Mouse (Mus musculus) neural tube, embryonic 11.5 days (tissue): ENCODE data around the gene Slc22a4. TPM values are rescaled to one million over a fixed set of nuclear protein-coding genes. Genes with fewer than 3 reads are reported as not detected.

ENCODE experiments used
- ATAC-seq: fragments of 200-750 bp; cut with Nextera tagmentation; 2 replicates; pipeline ENCODE4 v1.8.0; 2017; ENCODE audit warnings: moderate number of reproducible peaks, mild to moderate bottlenecking, moderate TSS enrichment, moderate library complexity; ENCODE audit not compliant: insufficient read depth, low FRiP score, low TSS enrichment
- DNase-seq: peaks from one replicate; pipeline ENCODE4 v3.0.0-alpha.2; 2015; ENCODE audit warnings: low spot score
- H3K27ac ChIP-seq: fragments of 300-500 bp; sonication (generic); 2 replicates; pipeline ENCODE4 v1.5.1; 2014; ENCODE audit warnings: low read depth, mild to moderate bottlenecking, low read length
- H3K27me3 ChIP-seq: fragments of 300-500 bp; sonication (generic); 2 replicates; pipeline ENCODE4 v1.6.1; 2014; ENCODE audit warnings: mild to moderate bottlenecking, low read length, mixed read lengths; ENCODE audit not compliant: control insufficient read depth, insufficient read depth
- H3K36me3 ChIP-seq: fragments of 300-500 bp; sonication (generic); 2 replicates; pipeline ENCODE4 v1.6.1; 2014; ENCODE audit warnings: mild to moderate bottlenecking, low read length, moderate library complexity, mixed read lengths; ENCODE audit not compliant: control insufficient read depth, insufficient read depth
- H3K4me1 ChIP-seq: fragments of 300-500 bp; sonication (generic); 2 replicates; pipeline ENCODE4 v1.6.1; 2014; ENCODE audit warnings: low read length, mixed read lengths; ENCODE audit not compliant: control insufficient read depth, insufficient read depth
- H3K4me2 ChIP-seq: fragments of 300-500 bp; sonication (generic); 2 replicates; pipeline ENCODE4 v1.6.1; 2014; ENCODE audit warnings: low read depth, mild to moderate bottlenecking, moderate library complexity
- H3K4me3 ChIP-seq: fragments of 300-500 bp; sonication (generic); 2 replicates; pipeline ENCODE4 v1.5.1; 2014; ENCODE audit warnings: low read depth, low read length
- H3K9ac ChIP-seq: fragments of 300-500 bp; sonication (generic); 2 replicates; pipeline ENCODE4 v1.6.1; 2014; ENCODE audit warnings: mild to moderate bottlenecking, low read length
- H3K9me3 ChIP-seq: fragments of 300-500 bp; sonication (generic); 2 replicates; pipeline ENCODE4 v1.6.1; 2016; ENCODE audit warnings: low read length; ENCODE audit not compliant: control insufficient read depth
- WGBS: fragments of 180-500 bp; shearing (Covaris S2); extraction: QIAGEN DNeasy Blood & Tissue Kit; methylation state at CpG from one replicate; pipeline ENCODE4 v1.1.7; 2014; 5-methylcytosine and 5-hydroxymethylcytosine counted together
- polyA plus RNA-seq: library from polyadenylated mRNA; unstranded; fragments of >200 nt; fragmentation: Nextera tagmentation; extraction: Ambion mirVana; gene quantifications from 2 replicates; pipeline ENCODE4 v1.2.1, GENCODE M21; 2014

The Slc22a4 gene
- polyA plus RNA-seq, 1 experiment from 2014 or later: 0.72 TPM

DNA sequence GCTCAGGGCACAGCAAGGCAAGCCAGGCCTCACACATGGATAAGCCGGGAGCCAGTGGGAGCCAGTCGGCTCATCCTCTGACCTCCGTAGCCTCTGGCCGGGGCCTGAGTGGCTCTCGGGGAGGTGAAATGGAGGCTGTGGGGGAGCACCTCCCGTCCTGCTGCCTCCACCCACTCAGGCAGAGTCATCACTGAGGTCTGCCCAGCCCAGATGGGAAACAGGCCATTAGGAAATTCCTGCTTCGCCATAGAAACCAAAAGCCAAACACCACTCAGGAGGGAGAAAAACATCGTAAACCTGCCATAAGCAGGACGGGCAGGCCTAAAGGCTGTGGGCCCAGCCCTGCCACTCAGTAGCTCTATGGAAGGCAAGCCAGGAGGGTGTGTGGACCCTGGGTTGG, 32.4 kb upstream of the Slc22a4 start:
- H3K4me1 ChIP-seq: peaks cover 27% of the 10 kb centered on the region; the same call in 1 of the 2 replicates
- no peak overlapping the region for H3K4me3 ChIP-seq
- H3K36me3 ChIP-seq: no peaks in the 10 kb centered on the region; the same call in 1 of the 2 replicates
- H3K27ac ChIP-seq: 0 out of 2 replicates have a peak overlapping the region, but pooled peaks have one; percentile 54
- DNase-seq: no peak
- ATAC-seq: no peak
- no peak overlapping the region for H3K4me2 ChIP-seq
- H3K9ac ChIP-seq: peak overlapping the region; percentile 6
- H3K9me3 ChIP-seq: no peaks in the 10 kb centered on the region
- H3K27me3 ChIP-seq: no peaks in the 10 kb centered on the region
- 21% methylated on average over 9 of the region's 9 CpGs for WGBS

DNA sequence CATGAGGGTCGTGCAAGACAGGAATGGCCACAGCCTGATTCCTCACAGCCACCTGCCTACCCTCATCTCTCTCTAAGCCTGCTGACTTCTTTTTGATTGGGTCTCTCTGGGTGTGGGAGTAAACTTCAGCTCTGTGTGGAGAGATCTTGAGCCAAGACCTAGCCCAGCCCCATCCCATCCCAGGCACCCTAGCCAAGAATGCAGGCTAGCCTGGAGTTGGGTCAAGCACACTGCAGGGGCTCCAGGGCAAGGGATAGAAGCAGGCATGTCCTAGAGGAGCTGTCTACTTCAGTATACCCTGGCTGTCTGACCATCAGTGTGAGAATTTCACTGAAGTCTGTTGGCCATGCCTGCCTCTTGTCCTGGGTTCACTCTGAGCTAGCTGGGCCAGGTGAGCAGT, 31.6 kb upstream of the Slc22a4 start:
- DNase-seq (no peak), ATAC-seq (no peak)
- H3K36me3 ChIP-seq: no peaks in the 10 kb centered on the region; the same call in 1 of the 2 replicates
- no peak overlapping the region for H3K9ac ChIP-seq
- 67% methylated on average over 1 of the region's 1 CpGs for WGBS
- H3K27ac ChIP-seq: no peak overlapping the region
- H3K9me3 ChIP-seq: no peaks in the 10 kb centered on the region
- H3K27me3 ChIP-seq: no peaks in the 10 kb centered on the region
- no peak overlapping the region for H3K4me3 ChIP-seq
- no peak overlapping the region for H3K4me2 ChIP-seq
- H3K4me1 ChIP-seq: peaks cover 27% of the 10 kb centered on the region; the same call in 1 of the 2 replicates

DNA sequence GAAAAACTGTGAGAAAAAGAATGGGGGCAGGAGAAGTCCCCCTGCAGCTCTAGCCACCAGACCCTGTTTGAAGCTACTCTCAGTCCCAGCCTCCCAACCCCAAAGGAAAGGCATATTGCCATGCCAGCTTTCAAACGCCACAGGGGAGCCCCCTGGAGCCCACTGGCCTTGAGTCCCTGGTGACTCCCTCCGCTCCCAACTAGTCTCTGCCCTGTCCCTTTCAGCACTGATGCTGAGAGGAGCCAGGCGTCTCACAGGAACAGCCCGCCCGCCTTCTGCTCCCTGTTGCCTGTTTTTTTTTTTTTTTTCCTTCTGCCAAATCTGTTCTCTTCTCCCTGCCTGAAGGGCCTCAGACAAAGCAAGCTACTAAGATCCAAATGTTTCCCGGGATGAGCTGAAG, 30.8 kb upstream of the Slc22a4 start:
- WGBS: 17% methylated on average over 6 of the region's 6 CpGs
- no peaks in the 10 kb centered on the region for H3K9me3 ChIP-seq
- H3K9ac ChIP-seq: peak overlapping the region; percentile 32
- no peaks in the 10 kb centered on the region; the same call in 1 of the 2 replicates for H3K36me3 ChIP-seq
- peak; percentile 39 for DNase-seq
- no peak overlapping the region for H3K4me3 ChIP-seq
- no peaks in the 10 kb centered on the region for H3K27me3 ChIP-seq
- no peak for ATAC-seq
- H3K4me2 ChIP-seq: no peak overlapping the region
- peak overlapping the region; percentile 68; the same call in 1 of the 2 replicates for H3K27ac ChIP-seq
- peaks cover 27% of the 10 kb centered on the region; the same call in 1 of the 2 replicates for H3K4me1 ChIP-seq

DNA sequence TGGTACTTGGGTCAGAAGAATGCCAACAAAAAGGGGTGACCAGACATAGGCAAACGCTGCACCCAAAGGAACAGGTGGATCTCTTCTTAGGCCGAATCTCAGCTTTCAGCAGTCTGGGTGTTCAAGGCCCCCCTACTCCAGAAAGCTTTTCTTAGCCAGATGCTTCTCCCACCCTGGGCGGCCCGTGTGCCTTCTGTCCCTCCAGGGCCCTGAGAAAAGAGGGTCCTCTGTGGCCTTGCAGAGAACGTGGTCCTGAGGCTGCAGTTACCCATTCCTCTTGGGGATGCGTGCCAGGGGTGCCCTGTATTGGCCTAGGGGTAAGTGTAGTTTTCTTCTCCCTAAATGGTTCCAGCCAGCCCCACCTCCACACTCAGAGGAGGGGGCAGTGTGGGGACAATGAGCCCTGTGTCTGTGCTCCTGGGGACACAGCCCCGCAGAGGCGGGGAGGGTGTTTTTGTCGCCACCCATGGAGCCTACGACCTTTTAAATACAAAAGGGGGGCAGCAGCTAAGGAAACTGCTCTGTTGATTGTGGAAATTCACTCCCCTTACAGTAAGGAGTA, 30.2 kb upstream of the Slc22a4 start:
- DNase-seq (peak; percentile 41), ATAC-seq (peak; percentile 69)
- peak overlapping the region; percentile 32 for H3K9ac ChIP-seq
- H3K36me3 ChIP-seq: no peaks in the 10 kb centered on the region; the same call in 1 of the 2 replicates
- 26% methylated on average over 10 of the region's 10 CpGs for WGBS
- no peaks in the 10 kb centered on the region for H3K27me3 ChIP-seq
- peak overlapping the region; percentile 68 for H3K27ac ChIP-seq
- H3K4me1 ChIP-seq: peaks cover 27% of the 10 kb centered on the region; the same call in 1 of the 2 replicates
- H3K9me3 ChIP-seq: no peaks in the 10 kb centered on the region
- 0 out of 2 replicates have a peak overlapping the region, but pooled peaks have one; percentile 3 for H3K4me2 ChIP-seq
- H3K4me3 ChIP-seq: no peak overlapping the region

DNA sequence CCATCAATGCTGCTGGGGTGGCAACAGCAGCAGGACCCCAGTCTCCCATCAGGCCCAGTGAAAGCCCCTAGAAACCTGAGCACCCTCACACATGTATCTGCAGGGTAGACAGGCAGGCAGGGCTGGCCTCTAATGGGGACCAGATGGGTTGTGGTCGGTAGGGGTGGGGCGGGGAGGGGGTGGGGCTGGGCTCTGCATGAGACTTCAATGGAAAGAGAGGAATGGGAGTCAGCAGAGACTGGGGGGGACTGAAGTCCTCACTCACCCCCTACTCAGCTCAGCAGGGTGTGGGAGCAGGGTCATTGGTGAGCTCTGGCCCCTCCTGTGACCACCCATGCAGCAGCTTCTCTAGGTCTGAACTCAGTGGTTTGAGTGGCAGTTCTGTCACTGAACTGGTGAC, 29.5 kb upstream of the Slc22a4 start:
- Histone ChIP-seq H3K4me2 (no peak overlapping the region), H3K9ac (no peak overlapping the region), H3K4me1 (peaks cover 27% of the 10 kb centered on the region; the same call in 1 of the 2 replicates), H3K36me3 (no peaks in the 10 kb centered on the region; the same call in 1 of the 2 replicates), H3K27me3 (no peaks in the 10 kb centered on the region), H3K9me3 (no peaks in the 10 kb centered on the region), H3K27ac (peak overlapping the region; percentile 68), H3K4me3 (no peak overlapping the region)
- DNase-seq (peak; percentile 54), ATAC-seq (no peak)
- 20% methylated on average over 2 of the region's 2 CpGs for WGBS

DNA sequence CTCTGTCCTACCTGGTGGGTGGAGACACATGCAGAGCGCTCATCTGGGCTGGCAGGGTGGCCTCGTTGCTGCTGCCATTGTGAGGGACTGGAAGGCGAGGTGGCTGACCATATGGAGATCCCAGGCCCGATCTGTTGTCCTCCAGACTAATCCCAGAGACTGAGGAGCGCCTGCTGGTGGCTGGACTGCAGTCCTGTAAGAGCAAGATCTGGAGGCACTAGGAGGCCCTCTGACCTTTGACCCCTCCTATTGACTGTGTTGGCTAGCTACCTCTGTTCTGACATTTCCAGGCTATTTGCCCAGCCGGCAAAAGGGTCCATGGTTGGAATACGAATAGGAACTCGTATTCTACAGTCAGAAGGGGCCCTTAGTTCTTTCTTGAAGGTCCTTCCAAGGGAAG, 28.2 kb upstream of the Slc22a4 start:
- 26% methylated on average over 8 of the region's 8 CpGs for WGBS

DNA sequence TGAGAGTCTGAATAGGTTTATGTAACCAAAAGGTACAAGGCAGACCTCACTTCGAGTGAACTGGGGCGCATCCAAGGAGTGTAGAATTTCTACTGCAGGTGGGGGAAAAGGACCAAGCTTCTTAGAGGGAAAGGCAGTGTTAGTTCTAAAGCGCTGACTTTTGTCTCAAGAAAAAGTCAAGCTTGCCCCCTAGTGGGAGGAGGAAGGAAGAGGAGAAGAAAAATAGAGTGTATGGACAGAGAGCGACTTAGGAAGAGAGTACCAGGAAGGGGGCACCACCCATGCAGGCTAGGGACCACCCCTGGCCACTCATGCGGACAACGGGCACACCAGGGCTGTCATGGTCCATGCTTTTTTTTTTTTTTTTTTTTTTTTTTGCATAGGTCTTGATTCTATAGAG, 26.4 kb upstream of the Slc22a4 start:
- Histone ChIP-seq H3K27me3 (no peaks in the 10 kb centered on the region), H3K4me1 (peaks cover 20% of the 10 kb centered on the region; the same call in 1 of the 2 replicates), H3K9me3 (no peaks in the 10 kb centered on the region), H3K36me3 (no peaks in the 10 kb centered on the region; the same call in 1 of the 2 replicates), H3K27ac (no peak overlapping the region), H3K4me2 (no peak overlapping the region), H3K9ac (no peak overlapping the region), H3K4me3 (no peak overlapping the region)
- ATAC-seq (no peak), DNase-seq (peak; percentile 36)
- WGBS: 36% methylated on average over 6 of the region's 6 CpGs

More for the DNA sequence above, 28.2 kb upstream of the Slc22a4 start:
- no peaks in the 10 kb centered on the region for H3K9me3 ChIP-seq
- H3K27ac ChIP-seq: no peak overlapping the region
- H3K4me1 ChIP-seq: peaks cover 27% of the 10 kb centered on the region; the same call in 1 of the 2 replicates
- H3K4me2 ChIP-seq: no peak overlapping the region
- H3K9ac ChIP-seq: no peak overlapping the region
- ATAC-seq (no peak), DNase-seq (no peak)
- H3K4me3 ChIP-seq: no peak overlapping the region
- H3K27me3 ChIP-seq: no peaks in the 10 kb centered on the region
- no peaks in the 10 kb centered on the region; the same call in 1 of the 2 replicates for H3K36me3 ChIP-seq

DNA sequence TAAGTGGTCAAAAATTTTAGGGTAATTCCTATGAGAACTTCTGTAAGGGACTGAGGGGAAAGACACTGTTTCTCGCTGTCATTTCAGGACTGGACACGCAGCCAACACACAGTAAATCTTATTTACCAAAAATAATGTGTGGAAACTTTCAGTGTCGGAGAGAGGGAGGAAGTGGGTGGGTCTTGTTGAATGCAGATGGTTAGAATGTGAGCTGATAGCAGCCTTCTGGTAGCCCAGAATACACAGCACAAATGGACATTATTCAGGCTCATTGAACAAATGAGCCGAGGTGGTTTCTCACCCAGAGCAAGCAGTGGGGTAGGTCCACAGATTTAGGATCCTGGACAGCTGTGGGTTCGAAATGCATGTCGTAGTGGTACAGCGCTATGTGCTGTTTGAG, 25.2 kb upstream of the Slc22a4 start:
- Histone ChIP-seq H3K9ac (no peak overlapping the region), H3K4me1 (peaks cover 10% of the 10 kb centered on the region; the same call in 1 of the 2 replicates), H3K36me3 (no peaks in the 10 kb centered on the region), H3K9me3 (no peaks in the 10 kb centered on the region), H3K4me3 (no peak overlapping the region), H3K4me2 (no peak overlapping the region), H3K27me3 (no peaks in the 10 kb centered on the region), H3K27ac (no peak overlapping the region)
- ATAC-seq: no peak
- 87% methylated on average over 7 of the region's 7 CpGs for WGBS
- DNase-seq: no peak

DNA sequence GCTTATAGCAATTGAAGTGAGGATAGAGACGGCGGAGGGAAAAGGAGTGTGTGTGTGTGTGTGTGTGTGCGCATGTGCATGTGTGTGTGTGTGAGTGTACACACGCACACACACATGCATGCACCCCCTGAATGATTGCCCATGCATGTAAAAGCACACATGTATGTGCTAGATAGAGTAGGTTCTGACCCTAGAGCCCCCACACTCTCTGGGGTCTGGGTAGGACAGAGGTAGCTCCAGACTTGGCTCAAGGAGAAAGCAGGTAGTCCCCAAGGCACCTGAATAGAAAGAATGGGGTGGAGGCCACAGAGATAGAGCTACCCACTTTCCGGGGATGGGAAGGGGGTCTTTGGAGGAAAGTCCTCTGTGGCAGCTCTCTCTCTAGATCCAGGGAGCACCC, 24.2 kb upstream of the Slc22a4 start:
- Histone ChIP-seq H3K4me3 (no peak overlapping the region), H3K27ac (no peak overlapping the region), H3K9ac (no peak overlapping the region), H3K4me2 (no peak overlapping the region), H3K4me1 (peaks cover under 1% of the 10 kb centered on the region; the same call in 1 of the 2 replicates), H3K9me3 (no peaks in the 10 kb centered on the region), H3K36me3 (no peaks in the 10 kb centered on the region), H3K27me3 (no peaks in the 10 kb centered on the region)
- no peak for ATAC-seq
- 94% methylated on average over 5 of the region's 5 CpGs for WGBS
- DNase-seq: no peak
